Mouse (Mus musculus): ENCODE results near the gene Timmdc1.

DNA sequence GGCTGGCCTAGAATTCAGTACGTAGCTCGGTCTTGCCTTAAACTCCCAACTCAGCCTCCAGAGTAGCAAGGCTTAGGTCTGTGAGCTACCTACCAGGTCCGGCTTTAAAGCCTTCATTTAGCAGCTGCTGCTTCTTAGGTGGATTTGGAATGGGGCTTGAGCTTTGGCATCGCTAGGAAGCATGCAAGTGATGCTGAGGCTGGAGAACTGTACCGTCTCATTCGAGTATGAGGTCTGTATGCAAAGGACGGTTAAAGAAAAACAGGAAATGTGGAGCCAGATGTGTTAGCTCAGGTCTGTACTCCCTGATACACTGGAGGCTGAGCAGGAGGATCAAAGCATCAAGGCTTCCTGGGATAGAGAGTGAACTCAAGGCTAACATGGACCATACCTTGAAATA, 60.3 kb downstream of the Timmdc1 start:
- TF ChIP-seq CTCF (IDR thresholded peaks at IDR 0.05; ENCODE audit: borderline replicate concordance, control insufficient read depth, extremely low read depth, insufficient read depth, low read length, poor library complexity) (no peak), POLR2A (IDR thresholded peaks at IDR 0.05; ENCODE audit: control insufficient read depth, extremely low read depth, insufficient read depth, low read length, poor library complexity) (no peak)

Data from thymus, adult 2 months (tissue).